9 mouse cellular contexts compared by ENCODE assay signal in the genomic region with DNA sequence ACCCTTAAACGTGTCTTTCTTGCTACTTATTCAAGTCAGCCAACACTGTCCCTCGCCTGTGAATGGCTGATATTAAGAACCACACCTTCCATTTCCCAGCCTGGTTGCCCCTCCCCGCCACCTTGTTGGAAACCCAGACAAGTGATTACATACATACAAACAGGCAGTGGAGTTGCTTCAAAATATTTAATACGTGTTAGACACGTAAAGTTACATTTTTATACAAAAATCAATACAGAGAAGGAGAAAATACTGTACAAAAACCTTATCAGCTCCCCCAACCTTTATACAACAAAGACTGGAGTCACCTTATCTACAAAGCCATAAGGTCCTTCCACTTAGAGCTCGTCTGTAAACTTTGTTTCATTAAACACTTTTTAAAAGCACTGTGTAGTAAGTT. TPM values are rescaled to one million over a fixed set of nuclear protein-coding genes. Genes with fewer than 3 reads are reported as not detected.
DNase-seq lines count a peak whose midpoint lies in the region; ATAC-seq and TF ChIP-seq lines count a peak whose summit lies in the region.
"Had no signal": no experiment of that assay in that cellular context is flagged by ENCODE, and none has a peak within 500 bp of the region (broad histone marks: within the 10 kb centered on the region; RNA-seq: fewer than 3 reads in every experiment).

No protein-coding gene starts in this region.

- whole genome bisulfite sequencing in heart, embryonic 11.5 days (ENCODE audit: insufficient replicate concordance): 15% methylated on average over 6 of the region's 6 CpGs
- WGBS in hindbrain, embryonic 13.5 days: 27% methylated on average over 6 of the region's 6 CpGs
- WGBS in midbrain, embryonic 10.5 days: 37% methylated on average over 6 of the region's 6 CpGs

- peak overlapping the region; percentile 100 for H3K4me3 ChIP-seq in heart, embryonic 11.5 days (ENCODE audit: low read depth, low read length)
- peak overlapping the region; percentile 80 for H3K4me3 ChIP-seq in bone marrow macrophage, adult 2 months (ENCODE audit: insufficient read depth, low read length)
- peak overlapping the region; percentile 99 for H3K4me3 ChIP-seq in hindbrain, embryonic 13.5 days
- H3K4me3 ChIP-seq in midbrain, embryonic 10.5 days: peak overlapping the region; percentile 88

- intact Hi-C loops in heart, postnatal 10 days (cut with DNase I): loop anchor here (5.0 kb wide), 2 partner anchors 40 to 115 kb away; no protein-coding TSS in a partner anchor

- ATAC-seq in heart, embryonic 11.5 days (replicated peaks; ENCODE audit: insufficient number of reproducible peaks, low FRiP score, low TSS enrichment): no peak
- ATAC-seq in hindbrain, embryonic 13.5 days (ENCODE audit: low FRiP score): no peak

- TF ChIP-seq POLR2A in bone marrow macrophage, adult 2 months (IDR thresholded peaks at IDR 0.05; ENCODE audit: borderline replicate concordance, low read depth, low read length): no peak

- H3K4me1 ChIP-seq in heart, embryonic 11.5 days (ENCODE audit: control insufficient read depth, insufficient read depth, low read length): peaks cover 32% of the 10 kb centered on the region
- H3K4me1 ChIP-seq in bone marrow macrophage, adult 2 months (ENCODE audit: control insufficient read depth, insufficient read depth, low read length): peaks cover 24% of the 10 kb centered on the region
- peaks cover 42% of the 10 kb centered on the region for H3K4me1 ChIP-seq in hindbrain, embryonic 13.5 days (replicated peaks)
- H3K4me1 ChIP-seq in midbrain, embryonic 10.5 days: peaks cover 47% of the 10 kb centered on the region

- H3K27me3 ChIP-seq in heart, embryonic 11.5 days (ENCODE audit: control insufficient read depth, insufficient read depth, low read length): no peaks in the 10 kb centered on the region
- no peaks in the 10 kb centered on the region for H3K27me3 ChIP-seq in hindbrain, embryonic 13.5 days
- H3K27me3 ChIP-seq in midbrain, embryonic 10.5 days (ENCODE audit: low read depth, poor library complexity, severe bottlenecking): peaks cover 15% of the 10 kb centered on the region
- H3K27me3 ChIP-seq: Patski had no signal

- H3K27ac ChIP-seq in heart, embryonic 11.5 days (ENCODE audit: low read depth, low read length): peak overlapping the region; percentile 90
- H3K27ac ChIP-seq in bone marrow macrophage, adult 2 months (ENCODE audit: insufficient read depth, low read depth, low read length): peak overlapping the region; percentile 79
- H3K27ac ChIP-seq in hindbrain, embryonic 13.5 days: no peak overlapping the region
- H3K27ac ChIP-seq in midbrain, embryonic 10.5 days (replicated peaks): peak overlapping the region; percentile 98; the same call in 1 of the 2 replicates

- peak overlapping the region; percentile 85 for H3K4me2 ChIP-seq in heart, embryonic 11.5 days
- H3K4me2 ChIP-seq in hindbrain, embryonic 13.5 days: peak overlapping the region; percentile 85

- TF ChIP-seq CTCF in bone marrow macrophage, adult 2 months (IDR thresholded peaks at IDR 0.05; ENCODE audit: low read depth, low read length): no peak

- H3K36me3 ChIP-seq in heart, embryonic 11.5 days (ENCODE audit: control insufficient read depth, insufficient read depth, low read length): no peaks in the 10 kb centered on the region
- H3K36me3 ChIP-seq in hindbrain, embryonic 13.5 days: no peaks in the 10 kb centered on the region
- peaks cover 9% of the 10 kb centered on the region for H3K36me3 ChIP-seq in midbrain, embryonic 10.5 days

- DNase-seq in heart, postnatal 10 days: no peak
- DNase-seq in midbrain, embryonic 10.5 days (ENCODE audit: low spot score): no peak
- DNase-seq in cerebellum, postnatal 4 days (ENCODE audit: low spot score in 2 of 2): no peak
- no peak for DNase-seq in cerebellum, adult 9-10 months
- DNase-seq in urinary bladder, postnatal 36 days (ENCODE audit: low spot score in 2 of 2): no peak

- no peaks in the 10 kb centered on the region for H3K9me3 ChIP-seq in heart, embryonic 11.5 days (replicated peaks; ENCODE audit: control insufficient read depth, low read length)
- no peaks in the 10 kb centered on the region for H3K9me3 ChIP-seq in hindbrain, embryonic 13.5 days
- no peaks in the 10 kb centered on the region for H3K9me3 ChIP-seq in midbrain, embryonic 10.5 days (replicated peaks)

- H3K9ac ChIP-seq in heart, embryonic 11.5 days (ENCODE audit: low read depth, low read length): peak overlapping the region; percentile 99
- H3K9ac ChIP-seq in hindbrain, embryonic 13.5 days: peak overlapping the region; percentile 100; the same call in 1 of the 2 replicates

RNA-seq across cellular contexts. Expression of gene Ier5, which starts 2.1 kb away (rescaled TPM):
- polyA plus RNA-seq in heart, embryonic 11.5 days (2014; fragmentation: Nextera tagmentation; extraction: Ambion mirVana): 7.3 and 7.7 TPM in 2 replicates
- total RNA-seq in heart, postnatal 10 days (2021): 10 to 100 TPM; 20.4 to 22.6 TPM
- 58.7 and 62.5 TPM in 2 replicates for polyA plus RNA-seq in bone marrow macrophage, adult 2 months (2012; ENCODE audit: insufficient read depth, insufficient read length, missing spikeins)
- 5.5 and 8.8 TPM in 2 replicates for polyA plus RNA-seq in hindbrain, embryonic 13.5 days (2015; fragmentation: Nextera tagmentation; extraction: Ambion mirVana)
- polyA plus RNA-seq in midbrain, embryonic 10.5 days (2016; fragmentation: Nextera tagmentation; extraction: Ambion mirVana): 4.0 and 4.3 TPM in 2 replicates

RNA-seq across cellular contexts. Expression of gene Mr1, which starts 49.3 kb away (rescaled TPM):
- polyA plus RNA-seq in heart, embryonic 11.5 days (2014; fragmentation: Nextera tagmentation; extraction: Ambion mirVana): 2.3 and 3.8 TPM in 2 replicates
- total RNA-seq in heart, postnatal 10 days (2021): 10 to 100 TPM in 1 of 2 experiments, 1 to 10 TPM in 1; 8.9 to 11.9 TPM
- 9.2 and 10.3 TPM in 2 replicates for polyA plus RNA-seq in bone marrow macrophage, adult 2 months (2012; ENCODE audit: insufficient read depth, insufficient read length, missing spikeins)
- 1.3 and 2.1 TPM in 2 replicates for polyA plus RNA-seq in hindbrain, embryonic 13.5 days (2015; fragmentation: Nextera tagmentation; extraction: Ambion mirVana)
- 0.37 and 0.48 TPM in 2 replicates for polyA plus RNA-seq in midbrain, embryonic 10.5 days (2016; fragmentation: Nextera tagmentation; extraction: Ambion mirVana)
